Mouse (Mus musculus) layer of hippocampus, adult 9-11 months (tissue): ENCODE measurements around the gene Tgif1.
"Not testable (repeated sequence)": the region's sequence is repeated elsewhere in the genome, so short reads cannot be mapped to it uniquely, and the experiment has no call there.

Experiments used
- DNase-seq: peaks from one replicate; pipeline ENCODE4 v3.0.0; 2022

Gene Tgif1

GRCm38 (mm10) chr17:70838533-70838932 lies 14.8 kb downstream of the Tgif1 start:
- no peak for DNase-seq

DNA sequence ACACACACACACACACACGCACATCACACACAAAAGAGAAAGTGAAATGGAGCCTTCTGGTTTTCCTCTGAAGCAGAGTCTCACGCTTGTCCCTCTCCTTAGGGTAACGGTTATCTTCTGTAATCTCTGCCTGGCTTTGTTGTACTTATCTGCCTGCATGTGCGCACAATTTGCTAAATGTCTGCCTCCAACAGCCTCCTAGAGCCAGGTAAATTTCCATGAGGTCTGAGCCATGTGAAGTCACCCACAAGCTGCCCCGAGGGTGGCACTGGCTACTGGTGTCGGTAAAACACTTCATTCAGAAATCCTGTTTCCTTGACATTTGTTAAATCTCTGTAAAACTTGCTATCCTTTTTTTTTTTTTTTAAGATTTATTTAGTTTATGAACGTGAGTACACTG lies 15.3 kb downstream of the Tgif1 start:
- DNase-seq: no peak

GRCm38 (mm10) chr17:70837474-70837873 lies 15.9 kb downstream of the Tgif1 start:
- DNase-seq: not testable (repeated sequence)

DNA sequence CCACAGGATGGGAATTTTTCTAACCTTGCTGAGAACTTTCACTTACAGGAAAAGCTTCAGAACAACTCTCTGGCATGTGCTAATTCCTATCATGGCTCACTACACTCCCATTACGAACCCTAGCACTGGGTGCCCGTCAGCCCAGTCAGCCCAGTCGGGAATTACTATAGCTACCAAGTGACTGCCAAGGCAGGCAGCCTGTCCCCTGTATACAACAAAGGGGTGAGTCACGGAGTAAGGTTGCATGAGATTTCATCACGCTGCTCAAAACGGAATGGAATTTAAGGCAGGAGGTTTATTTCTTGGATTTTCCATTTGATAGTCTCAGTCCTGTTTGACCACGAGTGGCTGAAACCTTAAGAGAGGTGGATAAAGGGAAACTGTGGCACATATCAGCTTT lies 16.5 kb downstream of the Tgif1 start:
- no peak for DNase-seq

- no peak for DNase-seq
These were observed 18.1 kb downstream of the Tgif1 start for GRCm38 (mm10) chr17:70835071-70835790.

GRCm38 (mm10) chr17:70834430-70834965 lies 18.8 kb downstream of the Tgif1 start:
- DNase-seq: no peak

- peak; percentile 93 for DNase-seq
These were observed 20.8 kb downstream of the Tgif1 start for GRCm38 (mm10) chr17:70832544-70832943.

GRCm38 (mm10) chr17:70831591-70831990 lies 21.8 kb downstream of the Tgif1 start:
- DNase-seq: no peak

GRCm38 (mm10) chr17:70829943-70830715 lies 23.2 kb downstream of the Tgif1 start:
- DNase-seq: no peak

- DNase-seq: no peak
These were observed 24.1 kb downstream of the Tgif1 start for GRCm38 (mm10) chr17:70829217-70829616.

- DNase-seq: no peak
These were observed 24.8 kb downstream of the Tgif1 start for GRCm38 (mm10) chr17:70828569-70828968.

- no peak for DNase-seq
These were observed 25.2 kb downstream of the Tgif1 start for GRCm38 (mm10) chr17:70828180-70828528.

DNA sequence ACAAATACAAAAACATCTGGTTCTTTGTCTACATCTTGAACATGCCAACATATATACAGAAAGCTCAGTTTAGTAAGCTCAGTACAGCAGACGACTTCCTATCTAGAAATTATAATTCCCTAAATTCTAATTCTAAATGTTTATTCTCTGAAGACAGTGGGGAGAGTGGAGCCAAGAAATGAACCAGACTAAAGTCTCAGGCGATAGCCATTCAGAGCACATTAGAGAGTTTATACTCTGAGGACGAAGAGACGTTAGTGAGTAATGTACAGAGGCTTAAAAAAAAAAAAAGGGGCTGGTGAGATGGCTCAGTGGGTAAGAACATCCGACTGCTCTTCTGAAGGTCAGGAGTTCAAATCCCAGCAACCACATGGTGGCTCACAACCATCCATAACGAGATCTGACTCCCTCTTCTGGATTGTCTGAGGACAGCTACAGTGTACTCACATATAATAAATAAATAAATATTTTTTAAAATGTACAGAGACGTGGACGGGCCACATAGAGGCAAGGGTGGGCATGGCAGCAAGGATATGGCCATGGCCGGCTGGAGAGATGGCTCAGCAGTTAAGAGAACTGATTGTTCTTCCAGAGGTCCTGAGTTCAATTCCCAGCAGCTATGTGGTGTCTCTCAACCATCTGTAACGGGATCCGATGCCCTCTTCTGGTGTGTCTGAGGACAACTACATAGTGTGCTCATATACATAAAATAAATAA lies 25.7 kb downstream of the Tgif1 start:
- not testable (repeated sequence) for DNase-seq

DNA sequence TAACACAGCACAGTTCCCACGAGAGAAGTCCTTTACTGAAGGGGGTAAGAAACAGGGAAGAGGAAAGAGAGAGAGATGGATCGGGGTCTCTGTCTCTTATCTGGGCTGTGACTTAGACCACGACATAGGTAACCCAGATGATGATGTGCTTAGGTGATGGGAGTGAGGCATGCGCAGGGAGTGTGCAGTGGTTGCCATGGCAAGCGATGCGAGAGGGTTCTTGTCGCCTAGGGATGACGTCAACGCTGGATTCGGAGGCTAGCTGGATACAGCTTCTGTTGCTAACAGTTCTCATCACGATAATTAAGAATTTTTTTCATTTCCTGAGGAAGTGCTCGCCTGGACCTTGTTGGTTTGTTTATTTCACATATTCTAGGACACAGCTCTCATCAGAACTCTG lies 27.1 kb downstream of the Tgif1 start:
- peak; percentile 76 for DNase-seq

DNA sequence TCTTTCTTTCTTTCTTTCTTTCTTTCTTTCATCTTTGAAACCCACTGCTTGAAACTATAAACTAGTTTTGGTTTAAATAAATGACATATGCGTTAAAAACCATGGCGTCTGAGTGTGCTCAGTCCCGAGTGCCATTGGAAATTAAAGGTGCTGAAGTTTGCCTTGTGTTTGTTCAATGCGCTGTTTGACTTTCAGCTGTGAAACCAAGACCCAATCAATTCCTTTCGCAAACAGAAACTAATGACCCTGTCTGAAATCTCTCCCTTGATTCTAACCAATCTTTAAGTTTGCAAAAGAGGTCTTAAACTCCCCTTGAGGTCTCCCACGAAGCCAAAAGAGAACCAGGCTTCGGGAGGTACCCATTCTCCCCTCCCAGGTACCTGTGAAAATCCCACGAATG lies 30.3 kb downstream of the Tgif1 start:
- no peak for DNase-seq

GRCm38 (mm10) chr17:70817862-70818451 lies 35.4 kb downstream of the Tgif1 start:
- DNase-seq: no peak

- DNase-seq: no peak
These were observed 38.3 kb downstream of the Tgif1 start for GRCm38 (mm10) chr17:70815001-70815400.

DNA sequence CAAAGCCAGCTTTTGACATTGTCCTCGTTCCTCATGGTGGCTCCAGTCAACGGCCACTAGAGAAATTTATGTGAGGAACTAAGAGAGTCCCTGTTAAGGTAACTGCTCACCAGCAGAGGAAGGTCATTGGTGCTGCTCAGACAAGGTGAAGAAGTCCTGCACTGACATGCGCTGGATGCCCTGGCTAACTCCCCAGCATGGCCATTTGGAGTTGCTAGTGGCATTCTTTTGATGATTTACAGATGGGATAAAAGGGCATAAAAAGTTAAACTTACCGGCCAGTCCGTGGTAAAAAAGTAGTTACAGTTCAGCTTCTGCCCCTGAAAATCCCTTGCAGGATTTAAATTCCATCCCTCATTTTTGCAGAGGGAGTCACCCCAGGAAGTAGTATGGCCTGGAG lies 42.6 kb downstream of the Tgif1 start:
- no peak for DNase-seq

DNA sequence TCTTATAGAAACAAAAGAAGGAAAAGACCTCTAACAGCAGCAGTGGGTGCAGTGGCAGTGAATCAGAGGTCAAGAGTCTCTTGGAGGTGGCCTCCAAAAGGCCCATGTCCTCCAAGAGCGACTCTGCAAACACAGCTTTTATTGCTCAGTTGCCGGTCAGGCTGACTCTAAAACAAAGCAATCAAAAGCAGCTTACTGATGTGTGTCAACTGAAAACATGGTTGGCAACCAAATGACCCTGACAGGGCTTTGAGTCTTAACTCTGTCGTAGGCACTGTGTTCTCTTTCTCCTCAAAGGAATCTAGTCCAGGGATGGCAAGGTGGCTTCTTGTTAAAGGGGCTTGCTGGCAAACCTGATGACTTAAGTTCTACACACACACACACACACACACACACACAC lies 43.6 kb downstream of the Tgif1 start:
- no peak for DNase-seq

- no peak for DNase-seq
These were observed 44.5 kb downstream of the Tgif1 start for GRCm38 (mm10) chr17:70808837-70809236.

GRCm38 (mm10) chr17:70807885-70808284 lies 45.5 kb downstream of the Tgif1 start:
- DNase-seq: no peak

DNA sequence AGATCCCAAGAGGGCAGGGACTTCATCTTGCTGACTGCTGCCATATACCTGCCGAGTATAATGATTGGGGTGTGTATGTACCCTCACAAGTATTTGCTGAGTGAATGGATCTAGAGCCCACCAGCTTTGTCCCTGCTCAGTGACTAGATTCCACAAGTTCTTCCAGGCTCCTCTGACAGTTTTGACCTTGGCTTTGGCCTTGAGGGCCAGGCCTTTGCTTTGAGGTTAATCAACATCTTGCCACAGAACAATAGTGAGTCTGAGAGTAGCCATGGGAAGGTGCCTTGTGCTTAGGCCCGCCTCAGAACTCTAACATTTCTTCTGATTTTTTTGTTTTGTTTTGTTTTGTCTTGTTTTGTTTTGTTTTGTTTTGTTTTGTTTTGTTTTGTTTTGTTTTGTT lies 46.7 kb downstream of the Tgif1 start:
- DNase-seq: no peak

- DNase-seq: no peak
These were observed 47.5 kb downstream of the Tgif1 start for GRCm38 (mm10) chr17:70805866-70806265.
